Mouse (Mus musculus): ENCODE data around the gene Rasgrf1.

DNA sequence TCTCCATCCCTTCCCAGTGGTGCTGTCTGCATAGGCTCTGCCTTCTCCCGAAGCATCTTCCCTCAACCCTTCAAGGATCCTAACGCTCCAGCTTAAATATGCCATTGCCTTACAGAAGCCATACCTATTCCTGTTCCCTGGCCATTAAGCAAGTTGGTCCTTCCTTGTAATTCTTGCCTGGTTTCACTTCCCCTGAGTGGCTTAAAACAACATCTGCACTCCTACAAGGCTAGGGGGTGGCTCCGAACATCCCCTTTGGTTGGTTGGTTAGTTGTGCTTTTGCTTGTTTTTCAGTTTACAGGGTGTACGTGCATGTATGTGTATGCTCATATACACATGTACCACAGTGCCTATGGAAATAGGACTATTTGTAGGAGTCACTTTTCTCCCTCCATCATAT is 111.7 kb downstream of the Rasgrf1 start:
- TF ChIP-seq NELFE (IDR thresholded peaks at IDR 0.05; ENCODE audit: low read depth, low read length) = no peak
- TF ChIP-seq ZNF384 (IDR thresholded peaks at IDR 0.05; ENCODE audit: low read depth, low read length) = no peak
- no peak for TF ChIP-seq CTCF (conservative IDR thresholded peaks at IDR 0.05 in 1 of 2, IDR thresholded peaks at IDR 0.05 in 1 of 2; ENCODE audit: low read depth in 2 of 2, low read length in 2 of 2)
- no peak for TF ChIP-seq USF1 (IDR thresholded peaks at IDR 0.05; ENCODE audit: low read depth, low read length)
- peak; percentile 65 for TF ChIP-seq EP300 (IDR thresholded peaks at IDR 0.05; ENCODE audit: low read length)
- TF ChIP-seq ZC3H11A (IDR thresholded peaks at IDR 0.05; ENCODE audit: low read depth, low read length) = no peak
- no peak for TF ChIP-seq TCF12 (IDR thresholded peaks at IDR 0.05; ENCODE audit: low read depth, low read length)
- TF ChIP-seq POLR2A (IDR thresholded peaks at IDR 0.05; ENCODE audit: low read depth, low read length) = no peak
- no peak for TF ChIP-seq MAX (IDR thresholded peaks at IDR 0.05; ENCODE audit: low read length)
- no peak for TF ChIP-seq NRF1 (IDR thresholded peaks at IDR 0.05; ENCODE audit: low read depth, low read length)
- TF ChIP-seq KAT2A (IDR thresholded peaks at IDR 0.05; ENCODE audit: insufficient replicate concordance, low read length) = no peak
- TF ChIP-seq CHD2 (IDR thresholded peaks at IDR 0.05; ENCODE audit: low read length) = no peak
- TF ChIP-seq UBTF (IDR thresholded peaks at IDR 0.05; ENCODE audit: low read depth, low read length) = no peak
